Mouse (Mus musculus) midbrain, postnatal 0 days (tissue): ENCODE results near the gene Mif4gd. TPM values are rescaled to one million over a fixed set of nuclear protein-coding genes. Genes with fewer than 3 reads are reported as not detected.
"Not testable (repeated sequence)": the region's sequence is repeated elsewhere in the genome, so short reads cannot be mapped to it uniquely, and the experiment has no call there.

Source experiments
- ATAC-seq: fragments of 200-750 bp; cut with Nextera tagmentation; 2 replicates; pipeline ENCODE4 v1.8.0; 2017; ENCODE audit warnings: moderate number of reproducible peaks, mild to moderate bottlenecking, moderate TSS enrichment, moderate library complexity; ENCODE audit not compliant: low FRiP score
- DNase-seq: peaks from one replicate; pipeline ENCODE4 v3.0.0-alpha.2; 2015; ENCODE audit warnings: low spot score
- H3K27ac ChIP-seq: fragments of 300-500 bp; sonication (generic); 2 replicates; pipeline ENCODE4 v1.5.1; 2014; ENCODE audit warnings: low read depth, mild to moderate bottlenecking, low read length, mixed read lengths
- H3K27me3 ChIP-seq: fragments of 300-500 bp; sonication (generic); 2 replicates; pipeline ENCODE4 v1.6.1; 2014; ENCODE audit warnings: low read length, control low read depth, mixed read lengths; ENCODE audit not compliant: insufficient read depth
- H3K36me3 ChIP-seq: fragments of 300-500 bp; sonication (generic); 2 replicates; pipeline ENCODE4 v1.6.1; 2014; ENCODE audit warnings: low read length, control low read depth, mixed read lengths; ENCODE audit not compliant: insufficient read depth
- H3K4me1 ChIP-seq: fragments of 300-500 bp; sonication (generic); 2 replicates; pipeline ENCODE4 v1.6.1; 2014; ENCODE audit warnings: mild to moderate bottlenecking, control low read depth, antibody characterized with exemption, low read length, mixed read lengths; ENCODE audit not compliant: insufficient read depth
- H3K4me2 ChIP-seq: fragments of 300-500 bp; sonication (generic); 2 replicates; pipeline ENCODE4 v1.6.1; 2014; ENCODE audit warnings: low read depth, mild to moderate bottlenecking, low read length, mixed read lengths; ENCODE audit not compliant: poor library complexity, severe bottlenecking
- H3K4me3 ChIP-seq: fragments of 300-500 bp; sonication (generic); 2 replicates; pipeline ENCODE4 v1.5.1; 2014; ENCODE audit warnings: low read depth, mild to moderate bottlenecking, low read length, moderate library complexity
- H3K9ac ChIP-seq: fragments of 300-500 bp; sonication (generic); replicated peaks from 2 replicates; pipeline ENCODE4 v1.6.1; 2014; ENCODE audit warnings: mild to moderate bottlenecking, low read length, moderate library complexity, mixed read lengths; ENCODE audit not compliant: poor library complexity, severe bottlenecking
- H3K9me3 ChIP-seq: fragments of 300-500 bp; sonication (generic); 2 replicates; pipeline ENCODE4 v1.6.1; 2016; ENCODE audit warnings: low read length, control low read depth
- CTCF ChIP-seq: IDR thresholded peaks from 2 replicates; pipeline ENCODE4 v1.5.1; 2016; ENCODE audit warnings: antibody characterized with exemption, mild to moderate bottlenecking
- WGBS: fragments of 180-500 bp; shearing (Covaris S2); extraction: QIAGEN DNeasy Blood & Tissue Kit; methylation state at CpG from one replicate; pipeline ENCODE4 v1.1.7; 2014; 5-methylcytosine and 5-hydroxymethylcytosine counted together
- polyA plus RNA-seq: library from polyadenylated mRNA; unstranded; fragments of >200 nt; fragmentation: Nextera tagmentation; extraction: Ambion mirVana; gene quantifications from 2 replicates; pipeline ENCODE4 v1.2.1, GENCODE M21; 2015
- total RNA-seq: library from RNA; depleted of rRNA; stranded (reverse); fragments of >200 nt; gene quantifications from 2 replicates; pipeline ENCODE4 v1.2.3, GENCODE M21; 2014

Gene Mif4gd
- total and polyA plus RNA-seq, 2 experiments from 2014 or later: 13.7 to 15.7 TPM

DNA sequence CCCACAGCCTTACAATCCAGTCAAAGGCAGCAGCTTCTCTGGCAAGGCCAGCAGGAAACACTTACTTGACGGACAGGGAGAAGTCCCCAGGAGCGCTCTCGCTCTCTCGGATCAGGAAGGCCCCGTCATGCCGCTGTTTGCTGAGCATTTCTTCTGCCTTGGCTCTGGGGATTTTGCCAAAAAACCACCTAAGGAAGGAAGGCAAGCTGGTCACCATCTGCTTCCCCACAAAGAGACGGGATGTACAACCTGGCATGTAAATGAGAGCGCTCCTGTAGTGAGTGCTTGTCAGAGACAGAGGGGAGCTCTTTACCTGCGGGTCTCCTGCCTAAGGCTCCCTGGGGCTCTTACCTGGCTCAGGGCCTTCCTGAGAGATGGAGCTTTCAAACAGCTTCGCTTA, 36.9 kb upstream of the Mif4gd start:
- WGBS: 48% methylated on average over 10 of the region's 10 CpGs
- DNase-seq (peak; percentile 57), ATAC-seq (no peak)
- peaks cover 16% of the 10 kb centered on the region; the same call in 1 of the 2 replicates for H3K36me3 ChIP-seq
- no peaks in the 10 kb centered on the region for H3K9me3 ChIP-seq
- TF ChIP-seq CTCF: no peak
- H3K27me3 ChIP-seq: no peaks in the 10 kb centered on the region
- H3K4me2 ChIP-seq: no peak overlapping the region
- no peak overlapping the region for H3K9ac ChIP-seq
- H3K4me1 ChIP-seq: no peaks in the 10 kb centered on the region
- peak overlapping the region; percentile 32; the same call in 1 of the 2 replicates for H3K27ac ChIP-seq
- no peak overlapping the region for H3K4me3 ChIP-seq

DNA sequence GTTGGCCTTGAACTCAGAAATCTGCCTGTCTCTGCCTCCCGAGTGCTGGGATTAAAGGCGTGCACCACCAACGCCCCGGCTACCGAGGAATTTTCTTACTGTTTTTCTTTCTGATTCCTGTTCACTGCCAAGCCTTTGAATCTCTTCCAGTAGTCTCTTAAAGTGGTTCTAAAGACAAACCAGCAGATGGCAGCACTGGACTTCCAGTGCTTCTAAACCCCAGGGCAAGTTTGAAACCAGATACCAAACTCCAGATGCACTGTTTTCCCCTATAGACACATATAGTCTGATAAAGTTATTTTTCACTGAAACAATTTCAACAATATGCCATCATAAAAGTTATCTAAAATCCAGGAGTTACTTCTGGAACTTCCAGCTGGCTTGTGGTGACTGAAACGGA, 34.7 kb upstream of the Mif4gd start:
- peak; percentile 87 for TF ChIP-seq CTCF
- H3K4me2 ChIP-seq: no peak overlapping the region
- peaks cover 13% of the 10 kb centered on the region; the same call in 1 of the 2 replicates for H3K36me3 ChIP-seq
- no peaks in the 10 kb centered on the region for H3K27me3 ChIP-seq
- no peaks in the 10 kb centered on the region for H3K4me1 ChIP-seq
- no peaks in the 10 kb centered on the region for H3K9me3 ChIP-seq
- H3K4me3 ChIP-seq: no peak overlapping the region
- no peak overlapping the region for H3K9ac ChIP-seq
- WGBS: 47% methylated on average over 6 of the region's 6 CpGs
- H3K27ac ChIP-seq: no peak overlapping the region
- ATAC-seq: no peak
- peak; percentile 90 for DNase-seq

DNA sequence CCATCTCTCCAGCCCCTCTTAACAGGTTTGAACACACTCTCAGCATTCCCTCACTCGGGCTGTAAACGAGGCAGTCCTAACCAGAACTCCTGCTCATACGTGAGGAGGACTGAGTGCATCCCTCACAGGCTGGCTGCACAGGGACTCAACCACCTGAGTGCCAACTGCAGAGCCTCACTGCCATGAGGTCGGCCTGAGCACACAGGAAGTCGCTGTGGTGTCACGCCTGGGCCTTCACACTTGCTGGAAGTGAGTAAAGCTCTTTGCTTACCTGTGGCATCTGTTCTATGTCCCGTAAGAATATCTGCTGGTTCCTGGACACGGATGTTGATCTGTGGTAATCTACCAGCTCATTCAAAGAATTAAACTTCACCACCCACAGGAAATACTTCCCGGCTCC, 33.7 kb upstream of the Mif4gd start:
- H3K9me3 ChIP-seq: no peaks in the 10 kb centered on the region
- DNase-seq: no peak
- peaks cover 13% of the 10 kb centered on the region; the same call in 1 of the 2 replicates for H3K36me3 ChIP-seq
- WGBS: 94% methylated on average over 9 of the region's 9 CpGs
- H3K4me3 ChIP-seq: no peak overlapping the region
- H3K4me1 ChIP-seq: no peaks in the 10 kb centered on the region
- H3K27me3 ChIP-seq: no peaks in the 10 kb centered on the region
- H3K4me2 ChIP-seq: no peak overlapping the region
- no peak for TF ChIP-seq CTCF
- ATAC-seq: no peak
- no peak overlapping the region for H3K9ac ChIP-seq
- H3K27ac ChIP-seq: no peak overlapping the region

DNA sequence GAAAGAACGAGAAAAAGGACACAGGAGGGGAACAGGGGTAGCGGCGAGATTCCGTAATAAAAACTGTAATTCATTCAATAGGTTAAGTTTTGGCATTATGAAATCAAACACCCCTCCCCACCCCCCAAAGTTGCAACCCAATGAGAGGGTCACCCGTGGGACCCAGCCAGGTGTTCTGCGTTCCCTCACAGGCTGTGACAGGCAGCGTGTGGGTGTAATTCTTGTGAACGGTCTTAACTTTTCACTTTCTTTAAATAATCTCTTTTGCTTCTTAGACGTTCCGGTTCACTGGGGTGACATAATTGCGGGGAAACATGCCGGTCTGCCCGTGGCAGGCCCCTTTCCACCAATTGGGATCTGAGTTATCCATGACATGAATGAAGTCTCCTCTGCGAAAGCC, 32.7 kb upstream of the Mif4gd start:
- ATAC-seq, H3K4me3 ChIP-seq, H3K4me1 ChIP-seq, H3K27me3 ChIP-seq, H3K27ac ChIP-seq, DNase-seq, H3K9me3 ChIP-seq, H3K9ac ChIP-seq, H3K4me2 ChIP-seq: not testable (repeated sequence)
- 85% methylated on average over 14 of the region's 14 CpGs for WGBS
- peaks cover 13% of the 10 kb centered on the region; the same call in 1 of the 2 replicates for H3K36me3 ChIP-seq

DNA sequence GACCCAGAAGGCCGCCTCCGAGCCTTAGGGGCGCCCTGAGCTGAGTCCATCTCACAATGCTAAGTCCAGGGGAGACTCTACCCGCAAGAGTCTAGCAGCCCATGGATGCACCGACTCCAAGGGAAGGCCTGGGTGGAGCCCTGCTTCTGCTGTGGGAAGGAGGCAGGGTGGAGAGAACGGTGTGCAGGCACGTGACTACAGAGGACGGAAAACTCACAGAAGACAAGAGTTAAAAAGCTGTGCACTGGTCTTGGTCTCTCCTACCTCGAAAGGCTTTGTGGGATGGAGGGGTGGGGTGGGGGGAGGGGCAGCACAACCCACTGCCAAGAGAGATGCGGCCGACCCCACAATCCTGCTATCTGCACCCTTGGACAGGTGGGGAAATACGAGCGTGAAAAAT, 31.5 kb upstream of the Mif4gd start:
- Histone ChIP-seq H3K27ac (no peak overlapping the region), H3K9me3 (no peaks in the 10 kb centered on the region), H3K9ac (no peak overlapping the region), H3K4me1 (no peaks in the 10 kb centered on the region), H3K27me3 (no peaks in the 10 kb centered on the region), H3K4me2 (no peak overlapping the region), H3K4me3 (no peak overlapping the region), H3K36me3 (peaks cover 13% of the 10 kb centered on the region; the same call in 1 of the 2 replicates)
- no peak for DNase-seq
- ATAC-seq: no peak
- TF ChIP-seq CTCF: no peak
- WGBS: 93% methylated on average over 13 of the region's 13 CpGs

DNA sequence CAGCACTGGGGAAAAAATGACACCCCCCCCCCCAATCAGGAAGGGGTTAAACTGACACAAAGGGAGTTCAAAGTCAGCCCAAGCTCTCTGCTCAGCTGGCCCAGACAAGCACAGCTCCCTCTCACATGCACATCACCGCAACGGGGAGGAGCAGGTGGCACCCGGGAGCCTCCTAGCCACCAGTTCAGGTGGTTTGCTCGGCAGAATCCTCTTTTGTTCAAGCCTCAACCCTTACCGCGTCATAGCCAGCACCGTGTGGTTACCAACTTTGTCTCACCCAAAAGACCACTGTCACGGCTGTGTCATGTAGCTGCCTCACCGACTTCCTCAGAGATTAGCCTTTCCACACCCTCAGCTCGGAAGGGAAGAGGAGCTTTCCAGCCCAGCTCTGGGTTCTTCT, 30.5 kb upstream of the Mif4gd start:
- H3K4me2 ChIP-seq: no peak overlapping the region
- no peaks in the 10 kb centered on the region for H3K4me1 ChIP-seq
- TF ChIP-seq CTCF: no peak
- WGBS: 80% methylated on average over 10 of the region's 10 CpGs
- H3K9ac ChIP-seq: no peak overlapping the region
- H3K27ac ChIP-seq: no peak overlapping the region
- no peak overlapping the region for H3K4me3 ChIP-seq
- no peaks in the 10 kb centered on the region for H3K9me3 ChIP-seq
- no peaks in the 10 kb centered on the region for H3K27me3 ChIP-seq
- DNase-seq (no peak), ATAC-seq (no peak)
- peaks cover 10% of the 10 kb centered on the region; the same call in 1 of the 2 replicates for H3K36me3 ChIP-seq
